Mouse (Mus musculus) lung, embryonic 15.5 days (tissue): ENCODE data around the gene Rnf151. TPM values are rescaled to one million over a fixed set of nuclear protein-coding genes. Genes with fewer than 3 reads are reported as not detected.

ENCODE experiments used
- ATAC-seq: fragments of 200-750 bp; cut with Nextera tagmentation; 2 replicates; pipeline ENCODE4 v1.8.0; 2017; ENCODE audit warnings: moderate number of reproducible peaks, borderline replicate concordance; ENCODE audit not compliant: low FRiP score, low TSS enrichment; ENCODE audit errors: extremely low read depth
- H3K27ac ChIP-seq: fragments of 300-500 bp; sonication (generic); 2 replicates; pipeline ENCODE4 v1.5.1; 2015; ENCODE audit warnings: moderate library complexity, mild to moderate bottlenecking, inconsistent platforms
- H3K27me3 ChIP-seq: fragments of 300-500 bp; sonication (generic); 2 replicates; pipeline ENCODE4 v1.6.1; 2015; ENCODE audit warnings: inconsistent platforms
- H3K36me3 ChIP-seq: fragments of 300-500 bp; sonication (generic); 2 replicates; pipeline ENCODE4 v1.6.1; 2015; ENCODE audit warnings: inconsistent platforms
- H3K4me1 ChIP-seq: fragments of 300-500 bp; sonication (generic); 2 replicates; pipeline ENCODE4 v1.6.1; 2015; ENCODE audit warnings: inconsistent platforms
- H3K4me2 ChIP-seq: fragments of 300-500 bp; sonication (generic); 2 replicates; pipeline ENCODE4 v1.6.1; 2015; ENCODE audit warnings: inconsistent platforms, mild to moderate bottlenecking, moderate library complexity
- H3K4me3 ChIP-seq: fragments of 300-500 bp; sonication (generic); 2 replicates; pipeline ENCODE4 v1.5.1; 2015; ENCODE audit warnings: mild to moderate bottlenecking, inconsistent platforms
- H3K9ac ChIP-seq: fragments of 300-500 bp; sonication (generic); 2 replicates; pipeline ENCODE4 v1.6.1; 2015; ENCODE audit warnings: inconsistent platforms
- H3K9me3 ChIP-seq: fragments of 300-500 bp; sonication (generic); 2 replicates; pipeline ENCODE4 v1.6.1; 2016; ENCODE audit warnings: inconsistent platforms
- WGBS: fragments of 180-500 bp; shearing (Covaris S2); methylation state at CpG from one replicate; pipeline ENCODE4 v1.1.7; 2015; 5-methylcytosine and 5-hydroxymethylcytosine counted together
- polyA plus RNA-seq: library from polyadenylated mRNA; unstranded; fragments of >200 nt; fragmentation: Nextera tagmentation; extraction: Ambion mirVana; gene quantifications from 2 replicates; pipeline ENCODE4 v1.2.1, GENCODE M21; 2015

Rnf151 gene
- 0.18 and 0.21 TPM in 2 replicates for polyA plus RNA-seq

GRCm38 (mm10) chr17:24717943-24718342 lies at the start of gene Rnf151, which contains the start of gene Rps2:
TSS of gene Rnf151 (minus strand) at chr17:24718063.
TSS of gene Rps2 (plus strand) at chr17:24718116.
- peak within 1 kb of the TSS; percentile 62 for H3K4me2 ChIP-seq
- no peak for ATAC-seq
- peak within 1 kb of the TSS; percentile 91 for H3K4me3 ChIP-seq
- no peaks in the 10 kb centered on the region for H3K27me3 ChIP-seq
- H3K9ac ChIP-seq, result peak within 1 kb of the TSS; percentile 97
- H3K4me1 ChIP-seq, result peaks cover 26% of the 10 kb centered on the region
- H3K36me3 ChIP-seq, result peaks cover 29% of the 10 kb centered on the region
- WGBS, result 85% methylated on average over 4 of the region's 4 CpGs
- no peaks in the 10 kb centered on the region for H3K9me3 ChIP-seq
- H3K27ac ChIP-seq, result no peak within 1 kb of the TSS

- Histone ChIP-seq H3K9me3 (no peaks in the 10 kb centered on the region), H3K4me1 (peaks cover 12% of the 10 kb centered on the region; the same call in 1 of the 2 replicates), H3K4me3 (no peak overlapping the region), H3K4me2 (no peak overlapping the region), H3K9ac (no peak overlapping the region), H3K27me3 (no peaks in the 10 kb centered on the region), H3K27ac (no peak overlapping the region), H3K36me3 (no peaks in the 10 kb centered on the region)
- no peak for ATAC-seq
- WGBS, result 18% methylated on average over 12 of the region's 12 CpGs
These were observed 48.5 kb upstream of the Rnf151 start for GRCm38 (mm10) chr17:24766266-24766875.

DNA sequence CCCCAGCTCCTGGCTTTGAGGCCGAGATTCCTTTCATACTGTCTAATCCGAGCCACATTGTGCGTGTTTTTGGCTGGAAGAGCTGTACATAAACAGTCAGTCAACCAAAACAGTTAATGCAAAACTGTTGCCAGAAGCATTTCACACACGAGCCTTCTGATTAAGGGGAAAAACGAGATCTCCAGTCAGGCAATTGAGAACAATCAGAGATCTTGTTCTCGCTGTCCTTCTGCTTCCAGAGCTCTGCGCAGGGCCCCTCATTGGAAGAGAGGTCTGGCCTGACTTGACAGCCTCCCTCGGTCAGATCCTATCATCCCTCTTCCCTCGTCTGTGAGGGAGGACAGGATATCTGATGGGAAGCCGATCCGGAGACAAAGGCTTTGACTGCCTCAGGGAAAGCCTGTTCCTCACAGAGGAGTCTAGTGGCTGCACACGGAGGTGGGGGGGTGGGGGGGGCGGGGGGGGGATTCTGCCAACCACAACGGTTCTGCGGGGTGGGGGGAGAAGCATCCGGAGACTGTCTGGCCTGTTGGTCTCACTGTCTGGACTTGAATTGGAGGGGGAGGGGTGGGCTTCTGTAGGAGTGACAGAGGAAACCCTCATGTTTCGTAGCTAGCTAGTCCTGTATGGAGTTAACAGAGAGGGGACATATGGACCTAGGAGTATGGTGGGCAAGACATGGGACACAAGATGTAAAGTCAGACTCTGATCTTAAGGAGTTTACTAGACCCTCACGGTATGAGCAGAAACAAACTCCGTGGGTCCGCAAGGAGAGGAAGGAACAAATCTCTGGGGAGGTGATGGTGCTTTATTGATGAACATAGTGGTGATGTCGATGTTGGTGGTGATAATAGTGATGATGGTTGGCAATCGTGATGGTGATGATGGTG lies 47.4 kb upstream of the Rnf151 start:
- H3K4me2 ChIP-seq, result no peak overlapping the region
- H3K27ac ChIP-seq, result no peak overlapping the region
- H3K9ac ChIP-seq, result no peak overlapping the region
- peaks cover 12% of the 10 kb centered on the region; the same call in 1 of the 2 replicates for H3K4me1 ChIP-seq
- no peaks in the 10 kb centered on the region for H3K36me3 ChIP-seq
- no peak overlapping the region for H3K4me3 ChIP-seq
- 36% methylated on average over 22 of the region's 22 CpGs for WGBS
- no peaks in the 10 kb centered on the region for H3K9me3 ChIP-seq
- H3K27me3 ChIP-seq, result no peaks in the 10 kb centered on the region
- peak; percentile 52; the same call in 1 of the 2 replicates for ATAC-seq

- Histone ChIP-seq H3K9me3 (no peaks in the 10 kb centered on the region), H3K9ac (no peak overlapping the region), H3K27ac (no peak overlapping the region), H3K27me3 (no peaks in the 10 kb centered on the region), H3K4me1 (peaks cover 7% of the 10 kb centered on the region; the same call in 1 of the 2 replicates), H3K36me3 (no peaks in the 10 kb centered on the region), H3K4me3 (no peak overlapping the region), H3K4me2 (no peak overlapping the region)
- 59% methylated on average over 5 of the region's 5 CpGs for WGBS
- no peak for ATAC-seq
These were observed 43.3 kb upstream of the Rnf151 start for GRCm38 (mm10) chr17:24761121-24761520.

- Histone ChIP-seq H3K4me2 (no peak overlapping the region), H3K27me3 (peaks cover 33% of the 10 kb centered on the region), H3K9ac (no peak overlapping the region), H3K36me3 (no peaks in the 10 kb centered on the region), H3K4me1 (peaks cover 10% of the 10 kb centered on the region; the same call in 1 of the 2 replicates), H3K9me3 (no peaks in the 10 kb centered on the region), H3K27ac (no peak overlapping the region), H3K4me3 (no peak overlapping the region)
- no peak for ATAC-seq
- WGBS, result 79% methylated on average over 1 of the region's 1 CpGs
These were observed 39.5 kb upstream of the Rnf151 start for GRCm38 (mm10) chr17:24757394-24757793.

DNA sequence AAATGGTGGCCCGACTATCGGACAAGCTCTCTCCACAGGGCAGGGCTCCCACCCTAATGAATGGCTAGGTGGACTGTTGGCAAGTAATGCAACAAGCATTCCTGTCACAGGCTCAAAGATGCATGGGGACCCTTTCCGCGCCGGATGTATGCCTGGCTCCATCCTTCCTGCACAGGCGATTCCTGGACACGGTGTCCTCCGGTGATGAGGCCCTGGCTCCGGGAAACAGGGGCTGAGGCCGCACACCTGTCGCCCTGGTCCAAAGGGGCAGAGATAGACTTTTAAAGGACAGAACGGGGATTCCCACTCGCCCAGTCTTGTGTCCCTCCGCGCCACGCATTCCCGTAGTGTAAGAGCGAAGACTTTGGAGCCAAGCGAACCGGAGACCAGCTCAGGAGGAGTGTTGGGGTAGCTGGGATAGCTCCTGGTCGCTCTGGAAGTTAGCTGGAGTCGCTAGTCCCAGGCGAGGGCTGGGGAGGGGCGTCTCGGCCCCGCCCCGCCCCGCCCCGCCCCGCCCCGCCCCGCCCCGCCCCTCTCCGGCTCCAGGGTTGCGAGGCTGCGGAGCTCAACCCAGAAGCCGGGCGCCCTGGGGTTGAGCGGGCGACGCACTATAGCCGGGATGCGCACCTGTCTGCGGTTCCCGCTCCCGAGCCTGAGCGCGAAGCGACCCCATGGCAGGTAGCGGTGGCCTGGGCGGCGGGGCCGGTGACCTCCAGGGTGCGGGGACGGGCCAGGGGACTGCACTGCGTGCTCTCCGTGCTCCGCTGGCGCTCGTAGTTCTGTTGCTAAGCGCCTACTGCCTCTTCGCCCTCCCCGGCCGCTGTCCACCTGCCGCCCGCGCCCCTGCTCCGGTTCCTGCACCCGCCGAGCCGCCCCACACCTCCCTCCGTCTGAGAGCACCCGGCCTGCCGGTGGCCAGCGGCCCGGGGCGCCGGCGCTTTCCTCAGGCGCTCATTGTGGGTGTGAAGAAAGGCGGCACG lies 34.8 kb upstream of the Rnf151 start, which contains the start of gene Hs3st6:
Gene Hs3st6 (plus strand): TSS at position 574 of the 980 bp plus-strand sequence.
- under 1% methylated on average over 80 of the region's 82 CpGs for WGBS

DNA sequence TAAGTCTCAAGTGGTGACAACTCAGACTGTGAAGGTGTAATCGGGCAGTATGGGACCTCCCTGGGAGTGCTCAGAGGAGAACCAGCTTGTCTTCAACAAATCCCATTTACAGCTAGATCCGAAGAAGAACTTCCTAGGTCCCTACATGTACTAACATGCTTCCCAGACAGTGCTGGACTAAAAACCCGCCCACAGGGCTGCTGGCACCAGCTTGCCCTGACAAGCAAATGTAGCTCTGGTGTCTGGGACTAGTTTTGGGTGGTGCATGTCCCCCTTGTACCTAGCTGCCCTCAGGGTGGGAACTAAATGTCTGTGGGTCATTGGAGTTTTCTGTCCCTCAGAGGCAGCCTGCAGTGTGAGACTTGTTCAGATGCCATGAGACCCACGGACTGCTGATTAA lies 33.7 kb upstream of the Rnf151 start:
- no peak overlapping the region for H3K4me2 ChIP-seq
- no peaks in the 10 kb centered on the region for H3K9me3 ChIP-seq
- WGBS, result 9% methylated on average over 4 of the region's 4 CpGs
- H3K4me1 ChIP-seq, result peaks cover 13% of the 10 kb centered on the region; the same call in 1 of the 2 replicates
- peaks cover 70% of the 10 kb centered on the region for H3K27me3 ChIP-seq
- no peak overlapping the region for H3K27ac ChIP-seq
- no peaks in the 10 kb centered on the region for H3K36me3 ChIP-seq
- no peak for ATAC-seq
- no peak overlapping the region for H3K9ac ChIP-seq
- no peak overlapping the region for H3K4me3 ChIP-seq

More for the DNA sequence above, 34.8 kb upstream of the Rnf151 start, which contains the start of gene Hs3st6:
- Histone ChIP-seq H3K27me3 (peaks cover 70% of the 10 kb centered on the region), H3K36me3 (no peaks in the 10 kb centered on the region), H3K9ac (peak within 1 kb of the TSS; percentile 43; the same call in 1 of the 2 replicates), H3K27ac (no peak within 1 kb of the TSS), H3K4me1 (peaks cover 13% of the 10 kb centered on the region; the same call in 1 of the 2 replicates), H3K4me2 (peak within 1 kb of the TSS; percentile 97), H3K9me3 (no peaks in the 10 kb centered on the region), H3K4me3 (peak within 1 kb of the TSS; percentile 54)
- peak; percentile 87 for ATAC-seq

DNA sequence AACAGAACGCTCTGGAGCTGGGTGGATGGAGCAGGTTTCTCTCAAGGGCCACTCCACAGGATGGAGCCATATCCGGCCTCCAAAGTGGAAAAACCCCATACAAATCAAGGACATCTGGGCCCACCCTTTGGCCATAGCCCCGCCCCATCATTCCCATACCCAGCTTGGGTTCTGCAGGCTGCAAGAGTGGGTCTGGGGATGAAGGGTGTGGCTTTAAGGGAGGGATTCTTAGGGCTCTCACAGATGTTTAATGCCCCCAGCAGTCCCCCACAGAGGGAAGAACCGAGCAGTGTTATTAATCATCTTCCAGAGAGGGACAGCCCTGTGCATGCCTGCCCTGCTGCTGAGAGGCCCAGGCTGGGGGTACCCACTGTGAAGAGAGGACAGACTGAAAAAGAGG lies 29.1 kb upstream of the Rnf151 start:
- H3K9ac ChIP-seq, result no peak overlapping the region
- 0 out of 2 replicates have a peak, but pooled peaks cover 3% of the 10 kb centered on the region for H3K36me3 ChIP-seq
- 27% methylated on average over 4 of the region's 4 CpGs for WGBS
- H3K27me3 ChIP-seq, result peaks cover 33% of the 10 kb centered on the region
- H3K4me1 ChIP-seq, result no peaks in the 10 kb centered on the region
- ATAC-seq, result no peak; the same call in 1 of the 2 replicates
- no peak overlapping the region for H3K4me2 ChIP-seq
- no peak overlapping the region for H3K4me3 ChIP-seq
- no peak overlapping the region for H3K27ac ChIP-seq
- no peaks in the 10 kb centered on the region for H3K9me3 ChIP-seq

DNA sequence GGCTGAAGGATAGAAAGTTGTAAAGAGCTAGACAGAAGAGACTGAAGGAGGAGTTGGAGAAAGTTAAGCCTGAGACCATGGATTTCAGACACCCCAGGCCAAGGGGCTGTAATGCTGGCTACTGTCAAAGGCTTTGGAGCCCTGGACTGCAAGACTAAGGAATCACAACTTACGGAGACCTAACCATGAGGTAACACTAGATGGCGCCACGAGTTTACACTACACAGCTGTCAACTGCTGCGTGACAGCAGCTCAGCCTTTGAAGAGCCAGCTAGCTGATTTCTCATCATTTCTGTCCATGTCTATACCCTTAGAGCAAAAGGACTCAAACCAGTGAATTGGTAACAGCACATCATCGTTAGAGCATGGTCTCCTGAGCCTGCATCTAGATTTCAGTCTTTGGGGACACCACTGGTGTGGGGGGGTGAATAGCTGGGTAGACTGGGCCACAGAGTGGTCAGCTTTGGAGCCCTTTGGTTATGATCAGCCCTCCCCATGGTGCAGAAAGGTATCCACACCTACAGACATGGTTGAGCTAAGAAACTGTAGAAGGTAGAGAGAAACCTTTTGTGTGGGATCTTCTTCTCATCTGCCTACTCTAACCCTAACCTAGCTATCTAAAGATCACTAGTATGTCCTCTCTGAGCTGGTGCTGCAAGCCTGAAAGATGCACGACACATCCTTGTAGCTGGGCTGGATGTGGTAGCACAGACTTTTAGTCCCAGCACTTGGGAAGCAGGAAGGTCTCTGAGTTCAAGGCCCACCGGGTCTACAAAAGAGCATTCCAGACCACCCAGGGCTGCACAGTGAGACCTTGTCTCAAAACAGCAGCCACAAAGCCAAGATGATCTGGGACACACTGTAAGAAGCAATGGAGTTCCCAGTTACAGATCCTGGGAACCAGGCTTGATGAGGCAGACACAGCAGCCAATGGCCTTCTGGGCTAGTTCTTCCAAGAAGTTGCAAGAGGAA lies 27.9 kb upstream of the Rnf151 start:
- Histone ChIP-seq H3K9me3 (no peaks in the 10 kb centered on the region), H3K4me1 (no peaks in the 10 kb centered on the region), H3K9ac (no peak overlapping the region), H3K36me3 (peaks cover 9% of the 10 kb centered on the region; the same call in 1 of the 2 replicates), H3K4me2 (no peak overlapping the region), H3K27me3 (peaks cover 22% of the 10 kb centered on the region), H3K27ac (no peak overlapping the region), H3K4me3 (no peak overlapping the region)
- ATAC-seq, result peak; percentile 69; the same call in 1 of the 2 replicates
- WGBS, result 20% methylated on average over 7 of the region's 7 CpGs

GRCm38 (mm10) chr17:24744381-24744780 lies 26.5 kb upstream of the Rnf151 start:
- WGBS, result 69% methylated on average over 3 of the region's 3 CpGs
- no peak for ATAC-seq
- Histone ChIP-seq H3K27me3 (peaks cover 11% of the 10 kb centered on the region; the same call in 1 of the 2 replicates), H3K9me3 (no peaks in the 10 kb centered on the region), H3K4me1 (no peaks in the 10 kb centered on the region), H3K27ac (no peak overlapping the region), H3K9ac (no peak overlapping the region), H3K4me2 (no peak overlapping the region), H3K4me3 (no peak overlapping the region), H3K36me3 (peaks cover 13% of the 10 kb centered on the region)
